Mouse (Mus musculus) small intestine, adult 2 months (tissue): ENCODE data around the gene Selenon.

ENCODE experiments used
- CTCF ChIP-seq: fragments of 200-500 bp; IDR thresholded peaks from 2 replicates; pipeline ENCODE4 v1.5.1; 2012; ENCODE audit warnings: low read depth, mild to moderate bottlenecking, control low read depth, inconsistent platforms, low read length, moderate library complexity, mixed read lengths; ENCODE audit not compliant: insufficient replicate concordance, insufficient read length; ENCODE audit errors: extremely low read depth
- POLR2A ChIP-seq: fragments of 200-500 bp; IDR thresholded peaks from 2 replicates; pipeline ENCODE4 v1.6.1; 2012; ENCODE audit warnings: low read depth, mild to moderate bottlenecking, control low read depth, inconsistent platforms, low read length, moderate library complexity

GRCm38 (mm10) chr4:134510845-134511411 lies 41.0 kb downstream of the Selenon start, which contains the start of gene Aunip:
- TF ChIP-seq POLR2A: no peak
- no peak for TF ChIP-seq CTCF
